Mouse (Mus musculus) left cerebral cortex, adult 8-10 months (tissue): ENCODE results near the gene Gm28308. TPM values are rescaled to one million over a fixed set of nuclear protein-coding genes. Genes with fewer than 3 reads are reported as not detected.

Source experiments
- DNase-seq, 2 experiments: peaks; one replicate each; pipeline ENCODE4 v3.0.0; 2022; ENCODE audit warnings: low spot score in 2 of 2
- total RNA-seq, 4 experiments: library from RNA; stranded (reverse); gene quantifications; 2 replicates each; pipeline ENCODE4 v1.2.4; 2022

Gene Gm28308
- not detected for total RNA-seq

- no peak for DNase-seq
Observed at GRCm38 (mm10) chr6:52213119-52213986, at the start of gene Gm28308, which contains the start of gene Hoxa3. Gene Gm28308, minus strand, starts transcription at chr6:52213339. Gene Hoxa3, minus strand, starts transcription at chr6:52213336.

- DNase-seq, result no peak
Observed at GRCm38 (mm10) chr6:52262463-52263320, 49.6 kb upstream of the Gm28308 start.

GRCm38 (mm10) chr6:52261751-52262462 lies 48.8 kb upstream of the Gm28308 start:
- no peak for DNase-seq

- no peak for DNase-seq
Observed at GRCm38 (mm10) chr6:52260654-52261575, 47.8 kb upstream of the Gm28308 start, which contains the start of gene Hoxa13. Gene Hoxa13, minus strand, starts transcription at chr6:52260880.

- DNase-seq, result no peak
Observed at GRCm38 (mm10) chr6:52259811-52260261, 46.7 kb upstream of the Gm28308 start.

GRCm38 (mm10) chr6:52259081-52259790 lies 46.1 kb upstream of the Gm28308 start:
- no peak for DNase-seq

GRCm38 (mm10) chr6:52256956-52257355 lies 43.8 kb upstream of the Gm28308 start:
- DNase-seq, result peak in 1 of 2 experiments; percentile 65

- no peak for DNase-seq
Observed at GRCm38 (mm10) chr6:52253511-52254500, 40.7 kb upstream of the Gm28308 start.

DNA sequence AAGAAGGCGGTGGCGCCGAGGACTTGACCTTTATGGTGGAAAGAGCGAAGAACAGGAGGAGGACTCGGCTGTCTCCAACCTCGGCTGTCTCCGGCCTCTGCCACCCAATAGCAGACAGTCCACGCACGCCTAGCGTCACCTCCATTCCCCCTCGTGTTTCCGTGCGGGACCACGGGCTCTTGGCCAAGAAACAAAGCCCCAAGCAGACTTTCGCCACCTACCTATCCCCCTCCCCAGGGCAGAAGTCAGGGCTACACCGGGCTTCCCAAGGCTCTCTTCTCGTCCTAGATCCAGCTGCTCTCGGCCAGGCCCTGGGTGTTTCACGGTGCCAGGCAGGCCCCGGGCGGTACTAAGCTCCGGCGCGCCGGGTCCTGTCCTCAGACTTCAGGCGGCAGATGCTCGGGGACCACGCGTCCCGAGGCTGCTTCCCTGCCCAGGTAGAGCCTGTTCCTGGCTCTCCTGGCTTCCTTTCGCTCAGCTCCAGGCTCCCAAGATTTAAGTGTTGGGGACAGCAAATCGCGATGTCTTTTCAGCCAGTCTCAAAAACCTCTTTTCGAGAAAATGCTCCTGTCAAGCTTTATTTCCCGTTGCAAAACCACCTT lies 39.7 kb upstream of the Gm28308 start:
- no peak for DNase-seq

DNA sequence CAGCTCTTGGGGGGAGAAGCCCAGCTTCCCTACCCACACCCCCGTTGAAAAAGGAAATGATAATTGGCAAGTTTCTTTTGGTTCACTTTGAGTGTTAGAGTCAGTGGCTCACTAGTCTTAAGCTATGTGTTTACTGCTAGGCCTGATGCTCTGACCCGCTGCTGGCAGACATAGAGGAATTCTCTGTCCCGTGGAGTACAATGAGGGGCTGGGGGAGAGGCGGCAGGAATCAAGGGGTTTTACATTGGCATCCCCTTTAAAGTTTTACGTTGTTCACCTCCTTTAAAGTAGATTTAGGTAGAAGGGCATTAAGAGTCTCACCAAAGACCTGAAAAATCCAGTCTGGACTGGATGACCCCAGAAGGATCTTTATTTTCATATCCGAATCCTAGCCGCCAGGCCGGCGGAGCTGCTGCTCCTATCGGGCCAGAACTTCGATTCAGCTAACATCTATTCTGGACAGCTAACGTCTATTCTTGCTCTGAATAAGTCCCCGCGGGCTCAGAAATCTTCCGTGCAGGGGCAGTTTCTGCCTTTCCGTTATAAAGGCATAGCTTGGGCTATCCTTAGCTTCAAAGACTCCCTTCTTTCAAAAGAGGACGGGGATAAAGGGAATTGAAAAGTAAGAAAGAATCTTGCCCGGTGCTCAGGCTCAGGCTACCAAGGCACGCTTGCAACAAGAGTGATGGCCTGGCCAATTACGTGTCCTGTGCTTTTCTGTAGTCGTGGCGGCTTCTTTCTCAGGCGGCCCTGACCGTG lies 39.1 kb upstream of the Gm28308 start:
- no peak for DNase-seq

DNA sequence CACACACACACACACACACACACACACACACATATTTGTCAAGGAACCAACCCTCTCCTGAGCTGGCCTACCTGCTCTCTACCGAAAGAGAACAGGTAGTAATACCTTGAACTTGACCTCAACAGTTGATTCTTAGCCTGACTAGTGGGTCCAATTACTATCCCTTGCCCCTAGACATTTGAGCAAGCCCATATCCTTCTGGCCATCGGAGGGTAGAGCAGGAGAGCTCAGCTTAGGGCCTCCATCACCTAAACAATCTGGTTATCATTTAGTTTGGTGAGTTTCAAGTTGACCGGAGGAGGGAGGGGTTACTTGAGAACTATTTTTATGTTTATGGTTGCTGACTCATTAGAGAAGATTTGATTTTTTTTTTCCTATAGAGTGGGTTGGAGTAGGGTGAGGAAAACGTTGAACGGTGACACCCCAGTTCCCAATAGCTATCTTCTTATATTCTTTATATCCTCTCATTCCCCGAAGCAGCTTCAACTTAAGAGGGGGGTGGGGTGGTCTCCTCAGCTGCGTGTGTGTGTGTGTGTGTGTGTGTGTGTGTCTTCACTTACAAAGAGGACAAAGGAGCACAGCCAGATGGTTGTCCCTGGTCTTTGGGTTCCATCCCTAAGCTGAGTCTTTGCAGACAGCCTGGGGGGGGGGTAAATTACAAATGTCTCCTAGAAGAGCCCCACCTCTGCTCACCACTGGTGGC lies 38.2 kb upstream of the Gm28308 start:
- DNase-seq, result no peak

DNA sequence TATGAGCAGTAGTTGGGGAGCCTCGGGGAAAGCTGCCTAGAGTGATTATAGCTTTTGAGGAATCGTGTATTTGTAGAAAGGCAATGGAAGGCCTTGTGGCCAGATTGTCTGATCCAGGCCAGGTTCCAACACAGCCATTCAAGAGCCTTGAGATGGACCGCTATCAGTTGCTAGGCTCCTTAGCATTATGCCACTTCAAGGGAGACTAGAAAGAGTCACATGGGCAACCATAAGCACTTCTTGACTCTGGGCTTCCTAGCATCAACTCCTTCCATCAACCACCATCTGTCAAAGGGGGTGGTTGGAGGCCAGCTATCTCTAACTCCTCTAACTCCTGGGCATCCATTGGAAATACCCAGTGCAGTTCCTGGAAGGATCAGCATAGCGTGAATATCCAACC lies 36.7 kb upstream of the Gm28308 start:
- no peak for DNase-seq

GRCm38 (mm10) chr6:52249415-52249738 lies 36.2 kb upstream of the Gm28308 start:
- no peak for DNase-seq

- DNase-seq, result no peak
Observed at GRCm38 (mm10) chr6:52248638-52249414, 35.7 kb upstream of the Gm28308 start.

GRCm38 (mm10) chr6:52247766-52248637 lies 34.9 kb upstream of the Gm28308 start:
- no peak for DNase-seq
